Mouse (Mus musculus): ENCODE data around the gene Ssty1.
"Not testable (repeated sequence)": the region's sequence is repeated elsewhere in the genome, so short reads cannot be mapped to it uniquely, and the experiment has no call there.

Ssty1 gene

GRCm38 (mm10) chrY:18088816-18089215, at the start of gene Ssty1:
TSS of gene Ssty1 (plus strand) at chrY:18089116.
- not testable (repeated sequence) for DNase-seq (ENCODE audit: low spot score)

GRCm38 (mm10) chrY:18061712-18062111, 27.2 kb upstream of the Ssty1 start, which contains the start of gene Gm21764:
TSS of gene Gm21764 (minus strand) at chrY:18061812.
- DNase-seq (ENCODE audit: low spot score) = not testable (repeated sequence)
